Mouse (Mus musculus) left cerebral cortex, postnatal 4 days (tissue): ENCODE measurements around the gene Slc5a12. TPM values are rescaled to one million over a fixed set of nuclear protein-coding genes. Genes with fewer than 3 reads are reported as not detected.

Experiments
- DNase-seq: peaks from one replicate; pipeline ENCODE4 v3.0.0-alpha.2; 2022
- intact Hi-C: fragments of 180-260 bp; cut with DNase I; formaldehyde crosslinking; loops from one replicate; pipeline ENCODE4 v1.15.1; 2025
- total RNA-seq, 2 experiments: library from RNA; stranded (reverse); gene quantifications; 2 replicates each; pipeline ENCODE4 v1.2.3; 2021

Gene Slc5a12
- total RNA-seq = not detected

DNA sequence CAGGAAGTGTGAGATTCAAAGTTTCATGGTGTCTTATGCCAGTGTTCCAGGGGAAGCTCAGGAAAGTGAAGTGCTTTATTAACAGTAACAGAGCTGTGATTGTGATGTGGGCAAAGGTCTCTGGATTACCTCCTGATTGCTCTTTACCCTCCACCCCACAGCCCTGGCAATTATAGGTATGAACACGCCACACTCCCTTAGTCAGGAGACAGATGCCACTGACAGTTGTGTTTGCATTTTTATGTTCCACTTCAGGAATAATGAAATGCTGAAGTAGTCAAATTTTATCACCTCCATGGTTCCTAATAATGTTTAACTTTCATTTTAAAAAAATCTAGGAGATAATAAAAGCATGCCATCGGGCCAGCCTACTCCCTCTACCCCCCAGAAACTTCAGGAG is at the start of gene Slc5a12:
Gene Slc5a12, plus strand, starts transcription at position 367 of the 400 bp plus-strand sequence.
- intact Hi-C loops = no loop called here
- DNase-seq = no peak

DNA sequence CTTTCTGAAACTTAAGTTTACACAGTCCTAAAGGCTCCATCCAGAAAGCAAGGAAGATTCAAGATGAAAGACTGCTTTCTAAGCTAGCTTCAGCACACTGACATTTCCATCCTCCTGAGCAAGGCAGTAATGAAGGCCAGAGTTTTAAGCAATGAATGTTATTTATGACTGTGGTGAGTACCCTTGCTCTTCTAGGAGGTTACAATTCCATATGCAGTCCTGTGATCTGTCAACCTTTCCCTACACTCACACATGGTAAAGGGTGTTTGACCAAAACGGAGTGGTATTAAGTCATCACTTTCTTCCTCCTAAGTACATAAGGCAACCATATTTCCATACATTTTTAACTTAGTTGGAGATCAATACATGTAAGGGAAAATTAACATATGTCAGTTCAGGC is 41.0 kb upstream of the Slc5a12 start:
- DNase-seq = no peak
- intact Hi-C loops = no loop called here

DNA sequence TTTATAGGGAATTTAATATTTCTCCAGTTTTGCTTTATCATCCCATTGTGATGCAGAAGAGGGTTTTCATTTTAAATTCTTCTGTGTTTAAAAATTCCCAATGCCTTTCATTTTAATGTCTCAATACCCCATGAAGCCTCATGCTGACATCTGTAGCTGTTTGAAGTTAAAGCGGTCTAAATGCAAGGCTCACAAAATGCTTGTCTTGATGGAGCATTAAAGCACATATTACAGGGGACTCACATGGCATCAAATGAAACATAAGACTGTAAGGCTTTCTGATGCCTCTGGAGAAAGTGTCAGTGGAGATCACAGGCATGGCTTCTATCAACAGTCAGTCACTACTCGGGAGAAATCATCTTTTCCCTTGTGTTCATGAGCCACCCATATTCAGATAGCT is 34.5 kb upstream of the Slc5a12 start:
- no peak for DNase-seq
- intact Hi-C loops = no loop called here

DNA sequence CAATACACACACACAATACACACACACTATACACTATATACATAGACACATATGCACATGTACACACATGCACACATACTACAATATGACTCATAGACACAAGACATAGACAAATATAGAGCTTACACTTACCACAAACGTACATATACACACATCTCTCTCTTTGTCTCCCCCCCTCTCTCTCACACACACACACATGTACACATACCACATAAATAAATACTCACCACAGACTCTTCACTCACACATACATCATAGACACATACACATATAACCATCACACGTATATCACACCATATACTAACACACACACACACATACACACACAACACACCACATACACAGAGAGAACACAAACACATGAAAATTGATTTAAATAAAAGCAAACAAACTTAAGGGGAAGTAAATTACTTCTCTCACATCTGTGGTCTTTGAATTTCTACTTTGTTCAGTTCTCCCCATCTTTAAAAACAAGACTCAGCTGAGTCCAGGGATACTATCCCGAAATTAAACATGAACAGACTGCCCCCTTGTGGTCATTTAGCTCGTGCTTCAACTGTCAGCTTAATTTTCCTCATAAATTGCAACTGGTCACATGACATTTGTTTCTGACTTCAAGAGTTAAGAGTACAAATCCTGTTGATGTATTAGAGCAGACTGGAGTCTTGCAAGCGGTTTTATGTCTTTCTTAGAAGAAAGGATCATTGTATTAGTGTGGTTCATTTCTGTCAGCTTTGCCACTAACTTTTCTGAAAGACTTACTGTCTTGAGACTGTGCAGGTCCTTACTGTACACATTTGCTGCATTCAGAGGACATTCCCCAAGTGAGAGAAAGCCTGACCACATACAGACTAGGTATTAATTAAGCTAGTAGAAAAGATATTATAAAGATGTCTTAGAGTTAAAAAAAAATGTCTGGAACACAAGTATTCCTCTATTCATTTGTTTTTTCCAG is 32.1 kb upstream of the Slc5a12 start:
- intact Hi-C loops = loop anchor here (2.0 to 5.0 kb wide), 2 partner anchors 333 to 660 kb away; no protein-coding TSS in a partner anchor

DNA sequence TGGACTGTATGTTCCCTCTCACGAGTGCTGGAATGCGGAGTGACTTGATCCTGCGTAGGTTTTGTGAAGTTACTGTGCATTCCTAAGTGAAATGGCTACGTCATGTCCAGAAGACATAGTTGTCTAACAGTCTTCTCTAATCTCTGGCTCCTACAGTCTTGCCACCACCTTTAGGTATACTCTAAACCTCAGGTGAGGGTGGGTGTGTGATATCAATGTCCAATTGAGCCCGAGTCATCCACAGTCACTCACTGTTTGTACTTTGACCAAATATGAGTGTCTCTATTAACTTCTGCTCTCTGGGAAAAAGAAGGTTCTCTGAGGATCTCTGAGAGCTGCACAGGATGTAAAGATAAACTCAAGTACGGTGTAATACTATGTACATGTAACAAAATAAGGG is 10.4 kb upstream of the Slc5a12 start:
- DNase-seq = no peak
- intact Hi-C loops = no loop called here

More for the DNA sequence above, 32.1 kb upstream of the Slc5a12 start:
- peak; percentile 67 for DNase-seq

DNA sequence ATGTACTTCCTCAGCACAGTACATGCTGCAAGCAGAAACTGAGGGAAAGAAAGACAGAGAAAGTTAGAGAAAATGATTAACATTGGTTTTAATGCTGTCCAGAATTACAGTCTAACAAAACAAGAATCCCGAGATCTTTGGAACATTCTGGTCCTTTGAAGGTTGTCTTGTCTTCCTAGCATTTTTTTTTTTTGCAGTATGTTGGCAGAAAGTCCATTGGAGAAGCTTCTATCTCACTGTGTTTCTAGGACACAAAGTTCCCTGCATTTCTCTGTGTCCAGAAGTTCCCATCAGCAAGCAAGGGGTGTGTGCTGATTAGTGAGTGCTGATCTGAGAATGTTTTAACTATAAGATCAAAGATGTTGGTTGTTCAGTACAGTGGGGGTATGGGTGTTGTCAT is 7.1 kb upstream of the Slc5a12 start:
- intact Hi-C loops = no loop called here

DNA sequence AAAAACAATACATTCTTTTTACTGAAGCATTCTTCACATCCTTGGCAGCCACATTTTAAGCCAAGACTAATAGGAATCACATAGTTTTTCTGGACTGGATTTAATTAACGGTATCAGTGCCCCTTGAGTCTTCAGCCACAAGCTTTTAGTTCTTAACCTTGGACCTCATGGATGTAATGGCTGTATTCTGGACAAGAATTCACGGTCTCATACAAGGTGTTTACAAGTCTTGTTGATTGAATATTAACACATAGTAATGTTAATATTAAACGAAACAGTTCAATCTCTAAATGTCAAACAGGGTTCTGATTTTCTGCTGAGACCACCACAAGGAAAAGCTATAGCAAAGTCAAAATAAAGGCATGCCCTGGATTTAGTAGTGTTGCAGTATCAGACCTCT is 4.8 kb upstream of the Slc5a12 start:
- DNase-seq = no peak
- intact Hi-C loops = no loop called here

More for the DNA sequence above, 7.1 kb upstream of the Slc5a12 start:
- DNase-seq = no peak

DNA sequence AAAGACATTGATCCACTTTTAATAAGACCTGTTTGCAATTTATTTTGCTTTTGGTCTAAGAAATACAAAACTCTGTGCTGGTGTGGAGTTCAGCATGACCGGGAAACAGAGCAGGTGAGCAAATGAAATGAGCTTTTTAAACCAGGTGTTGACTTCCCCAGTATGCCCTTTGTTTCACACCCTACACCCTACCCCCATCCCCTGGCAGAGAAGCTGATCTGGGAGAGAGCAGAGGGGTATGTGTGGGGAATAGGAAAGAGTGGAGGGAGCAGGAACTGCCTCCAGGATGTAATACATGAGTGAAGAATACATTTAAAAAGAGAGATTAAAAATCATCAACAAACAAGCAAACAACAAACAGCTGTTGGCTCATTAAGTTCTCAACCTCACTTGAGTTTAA is 47.3 kb downstream of the Slc5a12 start:
- DNase-seq = no peak
- intact Hi-C loops = no loop called here

DNA sequence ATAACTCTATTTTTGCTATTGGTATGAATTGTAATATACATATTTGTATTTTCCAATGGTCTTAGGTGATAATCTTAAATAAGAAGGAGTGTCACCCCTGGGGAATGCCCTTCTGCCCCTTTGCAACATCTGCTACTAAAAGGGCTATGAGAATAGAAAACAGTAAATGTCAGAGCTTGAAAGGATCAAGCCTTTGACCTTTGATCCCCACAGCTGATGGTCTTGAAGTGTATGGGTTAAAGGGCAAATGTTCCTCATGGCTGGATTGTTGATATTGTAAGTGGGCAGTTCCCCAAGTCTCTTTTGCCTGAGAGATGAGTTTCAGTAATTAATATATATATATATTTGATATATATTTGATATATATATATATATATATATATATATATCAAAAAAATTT is 47.7 kb downstream of the Slc5a12 start:
- no peak for DNase-seq

DNA sequence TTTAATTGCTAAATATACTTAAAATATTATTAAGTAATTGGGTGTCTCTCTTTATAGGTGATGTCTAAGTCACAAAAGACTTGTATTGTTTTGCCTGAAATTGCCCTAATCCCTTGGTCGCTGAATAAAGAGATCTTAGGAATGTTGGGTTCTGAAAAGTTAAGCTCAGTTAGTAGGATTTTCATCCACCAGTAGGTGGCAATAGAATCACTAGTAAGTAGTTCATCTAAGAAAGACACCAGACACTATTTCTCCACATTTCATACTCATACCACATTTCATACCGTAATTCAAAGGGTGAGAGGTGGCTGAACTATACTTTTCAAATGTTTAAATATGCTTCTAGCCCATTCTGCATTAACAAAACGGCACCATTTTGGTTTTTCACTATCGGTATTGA is 66.2 kb downstream of the Slc5a12 start:
- no peak for DNase-seq

More for the DNA sequence above, 47.7 kb downstream of the Slc5a12 start:
- intact Hi-C loops = no loop called here

DNA sequence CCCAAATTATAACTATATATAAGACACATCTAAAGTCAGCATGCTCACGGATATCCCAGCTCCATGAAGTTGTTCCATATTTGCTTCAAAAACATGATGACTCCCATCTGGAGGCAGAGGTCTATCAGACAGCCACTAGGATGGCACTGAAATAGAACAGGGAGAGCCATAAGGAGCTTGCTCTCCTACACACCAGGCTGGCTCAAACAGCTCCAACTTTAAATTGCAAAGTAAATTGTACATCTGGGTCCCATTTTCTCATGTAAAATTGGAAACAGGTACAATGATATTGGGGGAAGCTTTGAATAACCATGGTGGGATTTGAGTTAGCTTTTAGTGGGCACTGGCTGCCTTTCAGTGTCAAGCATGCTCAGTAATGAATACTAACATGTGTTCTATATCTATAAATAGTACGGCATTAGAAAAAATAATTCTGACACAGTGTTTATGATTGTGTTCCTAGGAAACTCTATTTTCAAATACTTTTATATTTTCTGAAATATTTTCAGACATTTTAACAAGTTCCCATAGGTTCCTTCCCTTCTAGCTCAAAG is 74.0 kb downstream of the Slc5a12 start:
- no peak for DNase-seq
- intact Hi-C loops = no loop called here

More for the DNA sequence above, 66.2 kb downstream of the Slc5a12 start:
- intact Hi-C loops = loop anchor here (5.0 kb wide), 1 partner anchor 319 kb away; no protein-coding TSS in a partner anchor

Other genes starting within 250 kb of the Slc5a12 start
- 1 to 10 TPM; 3.4 to 4.4 TPM for gene Fibin, start 234.1 kb upstream of the Slc5a12 start, total RNA-seq
- gene Muc15, start 124.0 kb downstream of the Slc5a12 start, total RNA-seq = under 1 TPM in 1 of 2 experiments, not detected in 1; 0.18 TPM